Mouse (Mus musculus) midbrain, embryonic 12.5 days (tissue): ENCODE data around the gene Olfr1315-ps1. TPM values are rescaled to one million over a fixed set of nuclear protein-coding genes. Genes with fewer than 3 reads are reported as not detected.

Experiments used
- ATAC-seq: fragments of 200-750 bp; cut with Nextera tagmentation; 2 replicates; pipeline ENCODE4 v1.8.0; 2017; ENCODE audit warnings: low read depth, moderate TSS enrichment, moderate library complexity; ENCODE audit not compliant: low FRiP score
- H3K27ac ChIP-seq: fragments of 300-500 bp; sonication (generic); replicated peaks from 2 replicates; pipeline ENCODE4 v1.5.1; 2016; ENCODE audit warnings: mild to moderate bottlenecking
- H3K27me3 ChIP-seq: fragments of 300-500 bp; sonication (generic); 2 replicates; pipeline ENCODE4 v1.6.1; 2016; ENCODE audit warnings: mild to moderate bottlenecking
- H3K36me3 ChIP-seq: fragments of 300-500 bp; sonication (generic); 2 replicates; pipeline ENCODE4 v1.6.1; 2016
- H3K4me1 ChIP-seq: fragments of 300-500 bp; sonication (generic); 2 replicates; pipeline ENCODE4 v1.6.1; 2016
- H3K4me2 ChIP-seq: fragments of 300-500 bp; sonication (generic); replicated peaks from 2 replicates; pipeline ENCODE4 v1.6.1; 2016; ENCODE audit warnings: mild to moderate bottlenecking, moderate library complexity
- H3K4me3 ChIP-seq: fragments of 300-500 bp; sonication (generic); 2 replicates; pipeline ENCODE4 v1.5.1; 2016; ENCODE audit warnings: mild to moderate bottlenecking
- H3K9ac ChIP-seq: fragments of 300-500 bp; sonication (generic); replicated peaks from 2 replicates; pipeline ENCODE4 v1.6.1; 2016; ENCODE audit warnings: mild to moderate bottlenecking, moderate library complexity
- H3K9me3 ChIP-seq: fragments of 300-500 bp; sonication (generic); 2 replicates; pipeline ENCODE4 v1.6.1; 2016; ENCODE audit warnings: mild to moderate bottlenecking
- WGBS: fragments of 180-500 bp; shearing (Covaris S2); methylation state at CpG from one replicate; pipeline ENCODE4 v1.1.7; 2016; 5-methylcytosine and 5-hydroxymethylcytosine counted together
- polyA plus RNA-seq: library from polyadenylated mRNA; unstranded; fragments of >200 nt; fragmentation: Nextera tagmentation; extraction: Ambion mirVana; gene quantifications from 2 replicates; pipeline ENCODE4 v1.2.1, GENCODE M21; 2016

Gene Olfr1315-ps1
- polyA plus RNA-seq = not detected in 2 replicates

DNA sequence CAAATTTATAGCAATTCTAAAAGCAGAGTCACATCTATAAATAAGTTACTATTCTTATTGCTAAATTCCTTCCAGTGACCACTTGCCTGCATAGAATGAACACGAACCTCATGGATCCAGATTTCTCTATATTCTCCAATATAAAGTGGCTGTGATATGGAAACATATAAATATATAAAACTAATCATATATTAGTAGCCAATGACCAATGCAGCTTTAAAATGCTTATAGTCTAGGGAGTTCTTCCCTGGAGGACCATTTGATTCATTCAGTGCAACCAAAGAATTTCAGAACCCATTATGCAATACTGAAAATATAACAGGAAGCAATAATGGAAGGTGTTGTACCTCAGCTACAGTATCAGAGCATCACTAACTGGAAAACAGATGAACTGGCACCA lies at the start of gene Olfr1315-ps1:
Gene Olfr1315-ps1 (minus strand): TSS at position 101 of the 400 bp plus-strand sequence.
- Histone ChIP-seq H3K36me3 (no peaks in the 10 kb centered on the region), H3K9ac (no peak within 1 kb of the TSS), H3K4me2 (no peak within 1 kb of the TSS), H3K9me3 (no peaks in the 10 kb centered on the region), H3K4me3 (no peak within 1 kb of the TSS), H3K27me3 (no peaks in the 10 kb centered on the region), H3K4me1 (no peaks in the 10 kb centered on the region), H3K27ac (no peak within 1 kb of the TSS)
- 90% methylated on average over 1 of the region's 1 CpGs for WGBS
- no peak for ATAC-seq

DNA sequence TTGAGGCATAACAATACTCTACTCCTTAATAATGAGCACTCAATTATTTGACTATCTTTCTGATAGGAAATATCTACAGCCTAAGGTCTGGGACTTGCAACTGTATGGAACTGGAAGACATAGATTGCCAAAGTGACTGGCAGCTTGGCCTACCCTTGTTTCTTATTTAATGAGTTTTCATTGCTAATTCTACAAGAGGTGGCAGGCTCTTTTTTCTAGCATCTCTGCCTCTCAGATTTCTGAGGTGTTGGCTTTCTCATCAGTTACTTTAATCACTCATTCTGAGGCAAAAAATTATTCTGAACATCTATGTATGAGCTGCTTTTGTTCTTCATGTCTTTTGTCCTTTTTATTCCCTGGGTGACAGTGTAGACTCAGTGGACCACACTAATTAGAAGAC lies 38.7 kb upstream of the Olfr1315-ps1 start, which contains the start of gene Olfr1318:
Gene Olfr1318 (plus strand): TSS at position 301 of the 400 bp plus-strand sequence.
- Histone ChIP-seq H3K9ac (no peak within 1 kb of the TSS), H3K4me3 (no peak within 1 kb of the TSS), H3K4me2 (no peak within 1 kb of the TSS), H3K27me3 (no peaks in the 10 kb centered on the region), H3K9me3 (no peaks in the 10 kb centered on the region), H3K27ac (no peak within 1 kb of the TSS), H3K36me3 (no peaks in the 10 kb centered on the region), H3K4me1 (no peaks in the 10 kb centered on the region)
- no peak for ATAC-seq

DNA sequence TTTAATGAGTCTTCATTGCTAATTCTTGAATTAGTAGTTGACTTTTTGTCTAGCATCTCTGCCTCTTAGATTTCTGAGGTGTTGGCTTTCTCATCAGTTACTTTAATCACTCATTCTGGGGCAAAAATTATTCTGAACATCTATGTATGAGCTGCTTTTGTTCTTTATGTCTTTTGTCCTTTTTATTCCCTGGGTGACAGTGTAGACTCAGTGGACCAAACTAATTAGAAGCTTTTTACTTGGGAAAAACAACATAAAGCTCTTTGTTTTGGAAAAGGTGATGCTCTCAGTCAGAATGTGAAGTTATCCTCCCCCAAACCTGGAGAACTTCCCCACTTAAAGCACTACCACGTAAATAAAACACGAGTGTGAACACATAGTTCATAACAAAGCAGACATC lies 24.8 kb upstream of the Olfr1315-ps1 start, which contains the start of gene Olfr1317:
Gene Olfr1317 (plus strand): TSS at position 301 of the 400 bp plus-strand sequence.
- H3K4me3 ChIP-seq = no peak within 1 kb of the TSS
- ATAC-seq = no peak
- H3K4me1 ChIP-seq = no peaks in the 10 kb centered on the region
- no peak within 1 kb of the TSS for H3K9ac ChIP-seq
- no peaks in the 10 kb centered on the region for H3K9me3 ChIP-seq
- H3K4me2 ChIP-seq = no peak within 1 kb of the TSS
- H3K27me3 ChIP-seq = no peaks in the 10 kb centered on the region
- no peaks in the 10 kb centered on the region for H3K36me3 ChIP-seq
- WGBS = 82% methylated on average over 2 of the region's 2 CpGs
- H3K27ac ChIP-seq = no peak within 1 kb of the TSS

DNA sequence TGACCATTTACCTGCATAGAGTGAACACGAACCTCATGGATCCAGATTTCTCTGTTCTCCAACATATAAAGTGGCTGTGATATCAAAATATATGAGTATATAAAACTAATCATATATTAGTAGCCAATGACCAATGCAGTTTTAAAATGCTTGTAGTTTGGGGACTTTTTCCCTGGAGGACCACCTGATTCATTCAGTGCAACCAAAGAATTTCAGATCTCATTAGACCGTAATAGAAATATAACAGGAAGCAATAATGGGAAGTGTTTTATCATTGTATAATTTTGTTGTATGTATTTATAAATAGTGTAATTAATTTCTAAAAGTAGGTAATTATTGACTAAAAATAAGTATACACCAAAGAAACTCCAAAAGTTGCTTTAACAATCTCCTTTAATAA lies 19.6 kb upstream of the Olfr1315-ps1 start, which contains the start of gene Olfr1316:
Gene Olfr1316 (minus strand): TSS at position 101 of the 400 bp plus-strand sequence.
- Histone ChIP-seq H3K9ac (no peak within 1 kb of the TSS), H3K4me2 (no peak within 1 kb of the TSS), H3K4me3 (no peak within 1 kb of the TSS), H3K27me3 (no peaks in the 10 kb centered on the region), H3K27ac (no peak within 1 kb of the TSS), H3K36me3 (no peaks in the 10 kb centered on the region), H3K9me3 (no peaks in the 10 kb centered on the region), H3K4me1 (no peaks in the 10 kb centered on the region)
- 86% methylated on average over 2 of the region's 2 CpGs for WGBS
- no peak for ATAC-seq

DNA sequence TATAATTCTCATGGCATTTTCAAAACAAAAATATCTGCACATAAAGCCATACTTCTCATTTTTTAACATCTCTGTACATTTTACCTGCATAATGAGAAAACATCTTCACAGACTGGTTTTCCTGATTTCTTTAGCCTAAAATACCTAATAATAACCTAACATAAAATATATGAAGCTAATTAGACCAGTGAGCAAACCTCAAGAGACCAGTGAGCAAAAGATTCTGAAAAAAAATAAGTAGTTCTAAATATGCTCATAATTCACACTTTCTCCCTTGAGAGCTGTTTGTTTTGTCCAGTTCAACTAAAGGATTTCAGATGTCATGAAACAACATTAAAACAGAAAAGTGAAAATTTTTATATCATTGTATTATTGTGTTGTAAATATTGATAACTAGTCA lies 18.6 kb downstream of the Olfr1315-ps1 start, which contains the start of gene Olfr1314:
Gene Olfr1314 (minus strand): TSS at position 101 of the 400 bp plus-strand sequence.
- H3K36me3 ChIP-seq = no peaks in the 10 kb centered on the region
- no peak within 1 kb of the TSS for H3K9ac ChIP-seq
- no peaks in the 10 kb centered on the region for H3K27me3 ChIP-seq
- no peaks in the 10 kb centered on the region for H3K4me1 ChIP-seq
- no peak within 1 kb of the TSS for H3K27ac ChIP-seq
- ATAC-seq = no peak
- H3K4me3 ChIP-seq = no peak within 1 kb of the TSS
- H3K9me3 ChIP-seq = no peaks in the 10 kb centered on the region
- H3K4me2 ChIP-seq = no peak within 1 kb of the TSS

DNA sequence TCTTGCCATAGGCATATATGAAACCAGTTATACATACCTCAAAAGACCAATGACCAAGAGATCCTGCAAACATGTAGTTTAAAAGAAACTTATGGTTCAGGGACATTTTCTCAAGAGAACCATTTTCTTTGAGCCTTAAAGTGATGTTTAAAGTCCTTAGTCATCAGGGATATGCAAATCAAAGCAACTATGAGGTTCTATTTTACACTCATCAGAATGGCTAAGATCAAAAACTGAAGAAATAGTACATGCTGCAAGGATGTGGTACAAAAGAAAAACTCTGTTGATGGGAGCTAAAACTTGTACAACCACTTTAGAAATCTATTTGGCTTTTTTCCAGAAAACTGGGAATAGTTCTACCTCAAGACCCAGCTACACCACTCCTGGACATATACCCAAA lies 37.5 kb downstream of the Olfr1315-ps1 start, which contains the start of gene Olfr1313:
Gene Olfr1313 (minus strand): TSS at position 101 of the 400 bp plus-strand sequence.
- Histone ChIP-seq H3K36me3 (no peaks in the 10 kb centered on the region), H3K9ac (no peak within 1 kb of the TSS), H3K27ac (no peak within 1 kb of the TSS), H3K27me3 (no peaks in the 10 kb centered on the region), H3K4me2 (no peak within 1 kb of the TSS), H3K4me3 (no peak within 1 kb of the TSS), H3K4me1 (no peaks in the 10 kb centered on the region), H3K9me3 (no peaks in the 10 kb centered on the region)
- ATAC-seq = no peak

Other genes starting within 250 kb of the Olfr1315-ps1 start
- not detected in 2 replicates for gene Olfr1305, start 238.3 kb downstream of the Olfr1315-ps1 start, polyA plus RNA-seq
- not detected in 2 replicates for gene Olfr1306, start 199.2 kb downstream of the Olfr1315-ps1 start, polyA plus RNA-seq
- gene Olfr1307, start 166.0 kb downstream of the Olfr1315-ps1 start, polyA plus RNA-seq = 0.01 TPM in 2 replicates
- not detected in 2 replicates for gene Olfr1308, start 150.5 kb downstream of the Olfr1315-ps1 start, polyA plus RNA-seq
- not detected in 2 replicates for gene Olfr1309, start 125.2 kb downstream of the Olfr1315-ps1 start, polyA plus RNA-seq
- not detected in 2 replicates for gene Olfr1310, start 102.7 kb downstream of the Olfr1315-ps1 start, polyA plus RNA-seq
- gene Olfr1311, start 91.0 kb downstream of the Olfr1315-ps1 start, polyA plus RNA-seq = not detected in 2 replicates
- not detected in 2 replicates for gene Olfr1312, start 65.2 kb downstream of the Olfr1315-ps1 start, polyA plus RNA-seq
- gene Olfr1313, start 37.6 kb downstream of the Olfr1315-ps1 start, polyA plus RNA-seq = not detected in 2 replicates
- not detected in 2 replicates for gene Olfr1314, start 18.7 kb downstream of the Olfr1315-ps1 start, polyA plus RNA-seq
- gene Olfr1316, start 19.5 kb upstream of the Olfr1315-ps1 start, polyA plus RNA-seq = not detected in 2 replicates
- gene Olfr1317, start 24.9 kb upstream of the Olfr1315-ps1 start, polyA plus RNA-seq = not detected in 2 replicates
- gene Olfr1318, start 38.8 kb upstream of the Olfr1315-ps1 start, polyA plus RNA-seq = not detected in 2 replicates
- 11.9 and 13.1 TPM in 2 replicates for gene Lpcat4, start 124.0 kb upstream of the Olfr1315-ps1 start, polyA plus RNA-seq
- gene Nutm1, start 143.9 kb upstream of the Olfr1315-ps1 start, polyA plus RNA-seq = 0.08 TPM in 1 of 2 replicates, not detected in the other
- gene Nop10, start 146.5 kb upstream of the Olfr1315-ps1 start, polyA plus RNA-seq = 137 and 139 TPM in 2 replicates
- gene Slc12a6, start 150.4 kb upstream of the Olfr1315-ps1 start, polyA plus RNA-seq = 18.7 and 19.3 TPM in 2 replicates
- gene Gm21985, start 150.9 kb upstream of the Olfr1315-ps1 start, polyA plus RNA-seq = not detected in 2 replicates